Mouse (Mus musculus) limb, embryonic 15.5 days (tissue): ENCODE data around the gene Morn1. TPM values are rescaled to one million over a fixed set of nuclear protein-coding genes. Genes with fewer than 3 reads are reported as not detected.
"Not testable (repeated sequence)": the region's sequence is repeated elsewhere in the genome, so short reads cannot be mapped to it uniquely, and the experiment has no call there.

ENCODE experiments used
- ATAC-seq: fragments of 200-750 bp; cut with Nextera tagmentation; 2 replicates; pipeline ENCODE4 v1.8.0; 2017; ENCODE audit warnings: low read depth, moderate TSS enrichment; ENCODE audit not compliant: insufficient number of reproducible peaks, low FRiP score, low TSS enrichment
- H3K27ac ChIP-seq: fragments of 300-500 bp; sonication (generic); 2 replicates; pipeline ENCODE4 v1.5.1; 2015; ENCODE audit warnings: moderate library complexity, mild to moderate bottlenecking, inconsistent platforms
- H3K27me3 ChIP-seq: fragments of 300-500 bp; sonication (generic); 2 replicates; pipeline ENCODE4 v1.6.1; 2015; ENCODE audit warnings: inconsistent platforms
- H3K36me3 ChIP-seq: fragments of 300-500 bp; sonication (generic); 2 replicates; pipeline ENCODE4 v1.6.1; 2015; ENCODE audit warnings: inconsistent platforms
- H3K4me1 ChIP-seq: fragments of 300-500 bp; sonication (generic); 2 replicates; pipeline ENCODE4 v1.6.1; 2015; ENCODE audit warnings: inconsistent platforms
- H3K4me2 ChIP-seq: fragments of 300-500 bp; sonication (generic); 2 replicates; pipeline ENCODE4 v1.6.1; 2015; ENCODE audit warnings: mild to moderate bottlenecking, inconsistent platforms
- H3K4me3 ChIP-seq: fragments of 300-500 bp; sonication (generic); 2 replicates; pipeline ENCODE4 v1.5.1; 2015; ENCODE audit warnings: mild to moderate bottlenecking, inconsistent platforms
- H3K9ac ChIP-seq: fragments of 300-500 bp; sonication (generic); 2 replicates; pipeline ENCODE4 v1.6.1; 2015; ENCODE audit warnings: inconsistent platforms
- H3K9me3 ChIP-seq: fragments of 300-500 bp; sonication (generic); 2 replicates; pipeline ENCODE4 v1.6.1; 2016; ENCODE audit warnings: inconsistent platforms
- WGBS: fragments of 180-500 bp; shearing (Covaris S2); methylation state at CpG from one replicate; pipeline ENCODE4 v1.1.7; 2015; 5-methylcytosine and 5-hydroxymethylcytosine counted together
- polyA plus RNA-seq: library from polyadenylated mRNA; unstranded; fragments of >200 nt; fragmentation: Nextera tagmentation; extraction: Ambion mirVana; gene quantifications from 2 replicates; pipeline ENCODE4 v1.2.1, GENCODE M21; 2015

Gene Morn1
- polyA plus RNA-seq, 1 experiment from 2014 or later, result 5.0 TPM

- H3K4me1 ChIP-seq, result peaks cover 27% of the 10 kb centered on the region
- H3K4me2 ChIP-seq, result peak overlapping the region; percentile 73
- 0 out of 2 replicates have a peak overlapping the region, but pooled peaks have one; percentile 24 for H3K9ac ChIP-seq
- H3K4me3 ChIP-seq, result peak overlapping the region; percentile 72
- H3K36me3 ChIP-seq, result peaks cover 31% of the 10 kb centered on the region
- no peaks in the 10 kb centered on the region for H3K9me3 ChIP-seq
- WGBS, result 4% methylated on average over 15 of the region's 15 CpGs
- peak overlapping the region; percentile 83 for H3K27ac ChIP-seq
- no peaks in the 10 kb centered on the region for H3K27me3 ChIP-seq
- ATAC-seq, result peak; percentile 15
These were observed 20.2 kb upstream of the Morn1 start for GRCm38 (mm10) chr4:155065970-155066833.

DNA sequence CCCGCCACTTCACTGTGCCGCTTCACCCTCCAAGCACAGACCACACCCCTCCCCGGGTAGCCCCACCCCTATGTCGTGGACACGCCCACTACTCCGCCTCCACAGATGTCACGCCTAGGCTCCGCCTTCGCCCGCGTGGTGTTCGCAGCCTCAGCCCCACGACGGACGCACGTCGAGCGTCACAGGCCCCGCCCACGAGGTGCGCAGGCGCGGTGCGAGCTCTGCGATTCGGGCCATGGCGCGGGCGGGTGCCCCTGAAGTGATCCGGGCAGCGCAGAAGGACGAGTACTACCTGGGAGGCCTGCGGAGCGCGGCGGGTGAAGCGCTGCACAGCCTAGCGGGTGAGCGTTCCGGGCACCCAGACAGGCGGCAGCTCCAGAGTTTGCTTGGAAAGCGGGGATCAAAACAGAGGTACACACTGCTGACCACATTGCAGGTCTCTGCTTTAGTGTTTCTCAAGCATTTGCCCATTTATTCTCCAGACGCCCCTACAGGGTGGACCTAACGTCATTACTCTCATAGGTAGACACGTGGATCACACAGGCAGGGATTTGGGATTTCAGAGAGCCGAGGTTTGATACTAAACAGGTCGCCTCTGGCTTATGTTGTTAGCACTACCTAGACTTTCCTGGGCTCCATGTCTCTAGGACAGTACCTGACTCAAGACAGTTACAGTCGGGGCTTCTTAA lies 19.4 kb upstream of the Morn1 start, which contains the start of gene Pex10:
TSS of gene Pex10 (plus strand) at position 183 of the 689 bp plus-strand sequence.
- Histone ChIP-seq H3K4me1 (peaks cover 29% of the 10 kb centered on the region), H3K9me3 (no peaks in the 10 kb centered on the region), H3K27ac (peak within 1 kb of the TSS; percentile 84), H3K4me2 (peak within 1 kb of the TSS; percentile 73), H3K4me3 (peak within 1 kb of the TSS; percentile 72), H3K27me3 (no peaks in the 10 kb centered on the region), H3K36me3 (peaks cover 38% of the 10 kb centered on the region), H3K9ac (peak within 1 kb of the TSS; percentile 87)
- under 1% methylated on average over 48 of the region's 48 CpGs for WGBS
- ATAC-seq, result peak; percentile 92

- peaks cover 29% of the 10 kb centered on the region for H3K4me1 ChIP-seq
- peaks cover 53% of the 10 kb centered on the region for H3K36me3 ChIP-seq
- H3K9ac ChIP-seq, result no peak overlapping the region
- no peaks in the 10 kb centered on the region for H3K27me3 ChIP-seq
- no peaks in the 10 kb centered on the region for H3K9me3 ChIP-seq
- no peak overlapping the region for H3K4me3 ChIP-seq
- no peak overlapping the region for H3K27ac ChIP-seq
- ATAC-seq, result no peak
- H3K4me2 ChIP-seq, result no peak overlapping the region
- WGBS, result 90% methylated on average over 20 of the region's 20 CpGs
These were observed 17.9 kb upstream of the Morn1 start for GRCm38 (mm10) chr4:155068357-155068972.

GRCm38 (mm10) chr4:155069191-155069590 lies 17.2 kb upstream of the Morn1 start:
- ATAC-seq, result no peak
- Histone ChIP-seq H3K4me2 (no peak overlapping the region), H3K4me3 (no peak overlapping the region), H3K9me3 (no peaks in the 10 kb centered on the region), H3K4me1 (peaks cover 29% of the 10 kb centered on the region), H3K36me3 (peaks cover 61% of the 10 kb centered on the region), H3K27ac (no peak overlapping the region), H3K27me3 (no peaks in the 10 kb centered on the region), H3K9ac (no peak overlapping the region)
- 84% methylated on average over 6 of the region's 6 CpGs for WGBS

DNA sequence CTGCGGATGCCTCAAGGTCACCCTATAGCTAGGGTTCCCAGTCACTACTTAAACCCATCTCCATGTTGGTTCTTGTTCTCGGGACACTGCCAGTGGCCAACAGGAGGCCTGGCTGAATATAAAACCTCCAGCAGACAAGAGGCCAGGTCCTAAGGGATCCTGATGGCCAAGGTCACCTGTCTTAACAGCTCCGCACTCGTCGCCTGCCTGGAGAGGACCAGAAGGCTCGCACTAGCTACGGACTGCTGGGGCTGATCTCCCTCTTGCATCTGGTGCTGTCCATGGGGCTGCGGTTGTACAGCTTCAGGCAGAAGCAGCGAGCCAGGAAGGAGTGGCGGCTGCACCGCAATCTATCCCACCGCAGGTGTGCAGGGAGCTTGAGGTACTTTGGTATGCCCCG lies 16.2 kb upstream of the Morn1 start:
- Histone ChIP-seq H3K9ac (no peak overlapping the region), H3K4me2 (no peak overlapping the region), H3K9me3 (no peaks in the 10 kb centered on the region), H3K36me3 (peaks cover 71% of the 10 kb centered on the region), H3K4me1 (peaks cover 29% of the 10 kb centered on the region), H3K4me3 (no peak overlapping the region), H3K27ac (no peak overlapping the region), H3K27me3 (no peaks in the 10 kb centered on the region)
- ATAC-seq, result no peak
- WGBS, result 92% methylated on average over 13 of the region's 13 CpGs

- H3K27me3 ChIP-seq, result no peaks in the 10 kb centered on the region
- WGBS, result 76% methylated on average over 5 of the region's 5 CpGs
- H3K4me3 ChIP-seq, result no peak overlapping the region
- 0 out of 2 replicates have a peak overlapping the region, but pooled peaks have one; percentile 13 for H3K27ac ChIP-seq
- H3K4me2 ChIP-seq, result no peak overlapping the region
- H3K9ac ChIP-seq, result no peak overlapping the region
- no peaks in the 10 kb centered on the region for H3K9me3 ChIP-seq
- peaks cover 78% of the 10 kb centered on the region for H3K36me3 ChIP-seq
- ATAC-seq, result no peak
- peaks cover 25% of the 10 kb centered on the region for H3K4me1 ChIP-seq
These were observed 15.5 kb upstream of the Morn1 start for GRCm38 (mm10) chr4:155070921-155071320.

GRCm38 (mm10) chr4:155074418-155074817 lies 12.0 kb upstream of the Morn1 start:
- 80% methylated on average over 9 of the region's 9 CpGs for WGBS
- peaks cover 89% of the 10 kb centered on the region for H3K36me3 ChIP-seq

GRCm38 (mm10) chr4:155075137-155075536 lies 11.2 kb upstream of the Morn1 start:
- H3K27ac ChIP-seq, result no peak overlapping the region
- H3K36me3 ChIP-seq, result peaks cover 89% of the 10 kb centered on the region
- no peak overlapping the region for H3K4me3 ChIP-seq
- H3K9me3 ChIP-seq, result no peaks in the 10 kb centered on the region
- no peak overlapping the region for H3K4me2 ChIP-seq
- no peak overlapping the region for H3K9ac ChIP-seq
- peaks cover 3% of the 10 kb centered on the region; the same call in 1 of the 2 replicates for H3K4me1 ChIP-seq
- WGBS, result 87% methylated on average over 9 of the region's 9 CpGs
- no peak for ATAC-seq
- no peaks in the 10 kb centered on the region for H3K27me3 ChIP-seq

More at GRCm38 (mm10) chr4:155074418-155074817, 12.0 kb upstream of the Morn1 start:
- Histone ChIP-seq H3K9ac (no peak overlapping the region), H3K4me1 (peaks cover 3% of the 10 kb centered on the region; the same call in 1 of the 2 replicates), H3K4me3 (no peak overlapping the region), H3K4me2 (no peak overlapping the region), H3K27me3 (no peaks in the 10 kb centered on the region), H3K27ac (no peak overlapping the region), H3K9me3 (no peaks in the 10 kb centered on the region)
- ATAC-seq, result no peak

- Histone ChIP-seq H3K27me3 (no peaks in the 10 kb centered on the region), H3K9ac (no peak overlapping the region), H3K4me3 (no peak overlapping the region), H3K27ac (no peak overlapping the region), H3K9me3 (no peaks in the 10 kb centered on the region), H3K4me2 (no peak overlapping the region), H3K36me3 (peaks cover 89% of the 10 kb centered on the region), H3K4me1 (peaks cover 3% of the 10 kb centered on the region; the same call in 1 of the 2 replicates)
- 89% methylated on average over 2 of the region's 2 CpGs for WGBS
- no peak for ATAC-seq
These were observed 10.6 kb upstream of the Morn1 start for GRCm38 (mm10) chr4:155075813-155076212.

- no peaks in the 10 kb centered on the region for H3K4me1 ChIP-seq
- peaks cover 86% of the 10 kb centered on the region for H3K36me3 ChIP-seq
- no peak overlapping the region for H3K4me2 ChIP-seq
- no peak overlapping the region for H3K9ac ChIP-seq
- no peaks in the 10 kb centered on the region for H3K27me3 ChIP-seq
- no peaks in the 10 kb centered on the region for H3K9me3 ChIP-seq
- no peak for ATAC-seq
- H3K4me3 ChIP-seq, result no peak overlapping the region
- H3K27ac ChIP-seq, result no peak overlapping the region
- 83% methylated on average over 9 of the region's 9 CpGs for WGBS
These were observed 9.7 kb upstream of the Morn1 start for GRCm38 (mm10) chr4:155076677-155077076.

- not testable (repeated sequence) for H3K9me3 ChIP-seq, ATAC-seq, H3K27me3 ChIP-seq, H3K9ac ChIP-seq, H3K4me3 ChIP-seq, H3K4me2 ChIP-seq, H3K4me1 ChIP-seq, H3K27ac ChIP-seq
- H3K36me3 ChIP-seq, result peaks cover 72% of the 10 kb centered on the region
- 92% methylated on average over 10 of the region's 10 CpGs for WGBS
These were observed 7.6 kb upstream of the Morn1 start for GRCm38 (mm10) chr4:155078808-155079207.
